Mouse (Mus musculus): ENCODE results near the gene Aldh1l1. TPM values are rescaled to one million over a fixed set of nuclear protein-coding genes. Genes with fewer than 3 reads are reported as not detected.

The Aldh1l1 gene
- polyA plus RNA-seq, 1 experiment: 47.0 TPM

- no peak for DNase-seq (ENCODE audit: low read depth)
These were observed 64.1 kb downstream of the Aldh1l1 start for GRCm38 (mm10) chr6:90550161-90550912.

DNA sequence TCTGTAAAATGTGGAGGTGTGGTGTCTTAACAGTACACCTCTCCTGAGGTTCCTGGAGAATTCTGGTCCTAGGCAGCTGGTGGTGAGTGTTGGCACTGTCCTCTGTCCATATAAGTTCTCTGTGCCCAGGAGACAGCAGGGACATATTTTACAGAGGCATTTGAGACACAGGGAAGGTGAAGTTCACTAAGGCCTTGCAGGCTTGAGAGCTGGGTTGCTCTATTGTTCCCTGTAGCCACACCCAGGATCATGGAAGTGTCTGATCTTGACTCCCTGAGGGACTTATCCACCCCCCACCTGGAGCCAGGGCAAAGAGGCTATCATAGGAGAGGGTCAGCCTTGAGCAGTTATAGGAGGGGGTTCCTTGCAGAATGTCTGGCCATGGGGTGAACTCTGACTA lies 65.0 kb downstream of the Aldh1l1 start:
- no peak for DNase-seq (ENCODE audit: low read depth)

DNA sequence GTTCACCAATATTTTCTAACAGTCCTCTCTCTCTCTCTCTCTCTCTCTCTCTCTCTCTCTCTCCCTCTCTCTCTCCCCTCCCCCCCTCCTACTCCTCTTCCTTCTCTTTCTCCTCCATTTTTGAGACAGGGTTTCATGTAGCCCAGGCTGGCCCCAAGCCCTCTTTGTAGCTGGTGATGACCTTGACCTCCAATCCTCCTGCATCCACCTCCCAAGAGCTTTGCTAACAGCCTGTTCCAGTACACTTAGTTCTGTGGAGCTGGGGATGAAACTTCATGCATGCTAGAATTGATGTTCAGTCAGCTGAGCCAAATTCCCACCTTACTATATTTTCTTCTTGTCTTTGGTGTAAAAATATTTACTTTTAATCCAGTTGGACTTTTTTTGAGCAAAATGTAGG lies 67.0 kb downstream of the Aldh1l1 start:
- DNase-seq (ENCODE audit: low read depth): no peak

- DNase-seq (ENCODE audit: low read depth): no peak
These were observed 67.5 kb downstream of the Aldh1l1 start for GRCm38 (mm10) chr6:90553682-90554081.

GRCm38 (mm10) chr6:90556534-90557058 lies 70.4 kb downstream of the Aldh1l1 start:
- no peak for DNase-seq (ENCODE audit: low read depth)

GRCm38 (mm10) chr6:90557077-90557476 lies 70.8 kb downstream of the Aldh1l1 start:
- no peak for DNase-seq (ENCODE audit: low read depth)

DNA sequence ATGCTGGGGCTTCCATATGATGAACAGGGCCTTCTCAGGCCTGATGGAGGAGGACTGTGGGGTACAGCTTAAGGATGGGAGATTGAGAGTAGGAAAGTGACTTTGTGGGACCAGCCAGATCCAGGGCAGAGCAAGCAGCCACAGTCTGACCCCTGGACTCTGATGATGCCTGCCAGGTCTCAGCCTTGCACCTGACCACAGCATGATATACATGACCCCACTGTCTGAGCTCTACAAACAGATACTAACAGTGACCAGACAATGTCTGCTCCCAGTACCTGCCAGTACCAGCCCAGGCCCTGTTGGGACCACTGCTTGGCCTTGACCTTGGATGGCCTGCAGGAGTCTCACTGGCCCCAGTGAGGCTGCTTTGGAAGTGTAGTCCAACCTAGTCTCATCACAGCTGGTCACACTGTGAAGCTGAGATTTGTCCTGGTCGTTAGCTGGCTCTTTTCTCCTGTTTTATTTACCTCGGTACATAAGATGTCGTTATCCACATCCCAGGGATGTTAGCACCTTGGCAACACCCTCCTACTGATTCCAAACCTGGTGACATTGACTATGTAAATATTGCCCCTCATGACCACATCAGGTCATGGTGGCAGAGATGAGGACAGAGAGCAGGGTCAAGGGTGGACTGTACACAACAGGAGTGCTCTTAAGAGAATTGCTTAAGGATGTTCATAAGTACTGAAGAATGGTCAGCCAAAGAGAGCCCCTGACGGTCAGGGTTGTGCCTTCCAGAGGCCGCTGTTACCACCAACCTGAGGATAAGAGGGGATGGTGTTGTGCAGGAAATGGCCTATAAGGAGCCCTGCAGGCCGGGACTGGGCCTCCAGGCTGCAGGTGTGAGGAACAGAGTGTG lies 71.8 kb downstream of the Aldh1l1 start:
- DNase-seq (ENCODE audit: low read depth): no peak

GRCm38 (mm10) chr6:90560390-90561058 lies 74.3 kb downstream of the Aldh1l1 start:
- DNase-seq (ENCODE audit: low read depth): no peak

GRCm38 (mm10) chr6:90561234-90561781 lies 75.1 kb downstream of the Aldh1l1 start:
- no peak for DNase-seq (ENCODE audit: low read depth)

DNA sequence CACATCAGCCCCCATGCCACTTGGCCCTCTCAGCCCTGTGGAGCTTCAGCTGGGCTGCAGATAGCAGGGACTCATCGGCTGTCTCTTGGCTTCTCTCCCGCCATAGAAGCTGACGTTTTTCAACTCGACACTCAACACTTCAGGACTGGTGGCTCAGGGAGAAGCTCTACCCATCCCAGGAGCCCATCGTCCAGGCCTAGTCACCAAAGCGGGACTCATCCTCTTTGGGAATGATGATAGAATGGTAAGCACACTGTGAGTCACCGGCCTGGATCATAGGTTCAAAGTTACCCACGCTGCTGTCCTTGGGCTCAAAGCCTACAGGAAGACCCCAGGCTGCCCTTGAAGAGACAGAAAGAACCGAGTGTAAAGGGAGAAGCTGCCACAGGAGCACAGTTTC lies 78.0 kb downstream of the Aldh1l1 start:
- DNase-seq (ENCODE audit: low read depth): no peak

GRCm38 (mm10) chr6:90565357-90566215 lies 79.4 kb downstream of the Aldh1l1 start:
- DNase-seq (ENCODE audit: low read depth): no peak

DNA sequence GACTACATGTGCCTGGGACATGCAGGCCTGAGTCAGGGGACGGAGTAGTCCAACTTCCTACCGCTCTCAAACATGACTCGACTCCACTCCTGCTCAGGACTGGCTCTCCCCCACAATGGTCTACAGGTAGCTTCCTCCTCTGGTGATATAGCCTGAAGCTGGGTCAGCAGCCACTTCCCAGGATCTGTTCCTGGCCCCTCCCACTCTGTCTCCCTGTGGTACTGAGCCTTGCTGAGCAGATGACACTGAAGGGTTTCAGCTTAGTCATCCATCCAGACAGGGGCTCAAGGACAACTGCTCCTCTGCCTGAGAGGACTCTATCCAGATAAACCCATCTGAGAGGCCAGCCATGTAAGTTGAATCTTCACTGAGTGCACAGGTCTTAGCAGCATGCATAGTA lies 81.3 kb downstream of the Aldh1l1 start:
- DNase-seq (ENCODE audit: low read depth): no peak

- no peak for DNase-seq (ENCODE audit: low read depth)
These were observed 81.7 kb downstream of the Aldh1l1 start for GRCm38 (mm10) chr6:90567928-90568327.

- no peak for DNase-seq (ENCODE audit: low read depth)
These were observed 82.5 kb downstream of the Aldh1l1 start for GRCm38 (mm10) chr6:90568721-90569120.

- DNase-seq (ENCODE audit: low read depth): no peak
These were observed 83.6 kb downstream of the Aldh1l1 start for GRCm38 (mm10) chr6:90569736-90570383.

DNA sequence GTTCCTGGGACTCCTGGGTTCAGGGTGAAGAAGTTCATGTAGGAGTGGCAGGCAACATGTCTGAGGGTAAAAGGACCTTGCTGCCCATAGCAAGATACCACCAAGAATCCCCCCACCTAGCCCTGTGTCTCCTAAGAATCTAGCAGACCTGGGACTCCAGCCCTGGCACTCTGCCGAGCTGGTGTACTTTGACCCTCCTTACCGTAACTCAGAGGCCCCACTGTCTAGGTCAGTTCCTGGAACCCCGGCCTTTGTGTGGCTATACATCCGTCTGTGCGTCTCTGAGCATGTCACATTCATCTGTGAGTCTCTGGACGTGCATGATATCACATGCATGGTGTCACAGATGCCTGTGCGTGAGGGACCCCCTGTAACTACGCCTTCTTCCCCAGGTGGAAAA lies 84.2 kb downstream of the Aldh1l1 start:
- no peak for DNase-seq (ENCODE audit: low read depth)

DNA sequence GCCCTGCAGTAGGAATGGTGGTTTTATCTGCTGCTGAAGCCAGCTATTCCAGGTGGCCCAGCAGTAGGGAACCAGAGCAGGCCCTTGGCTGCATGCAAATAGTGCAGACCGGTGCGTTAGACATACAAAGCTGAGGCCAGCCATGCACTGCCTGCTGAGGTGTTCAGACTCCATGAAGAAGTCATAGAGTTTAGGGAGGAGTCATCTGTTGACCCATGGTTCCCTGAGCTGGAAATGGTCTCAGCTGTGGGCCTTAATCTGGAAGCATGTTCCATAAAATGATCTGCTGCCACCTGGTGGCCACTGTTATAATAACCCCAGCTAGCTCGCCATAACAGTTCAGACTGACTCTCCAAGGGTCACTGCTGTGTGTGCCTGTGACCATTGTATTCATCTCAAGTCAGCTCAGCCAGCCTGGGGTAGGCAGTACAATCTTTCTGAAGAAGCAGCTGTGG lies 89.1 kb downstream of the Aldh1l1 start:
- DNase-seq (ENCODE audit: low read depth): no peak

- DNase-seq (ENCODE audit: low read depth): no peak
These were observed 91.9 kb downstream of the Aldh1l1 start for GRCm38 (mm10) chr6:90578174-90578573.

GRCm38 (mm10) chr6:90582331-90582730 lies 96.1 kb downstream of the Aldh1l1 start:
- DNase-seq (ENCODE audit: low read depth): no peak

- no peak for DNase-seq (ENCODE audit: low read depth)
These were observed 101.9 kb downstream of the Aldh1l1 start for GRCm38 (mm10) chr6:90588113-90588512.
